Mouse (Mus musculus): ENCODE measurements at regions not wholly inside any gene's neighbourhood (a gene's known extent, or its start where the extent isn't known, plus 50 kb on each side); places are given as distances from the start of the nearest gene placed in this dataset.

DNA sequence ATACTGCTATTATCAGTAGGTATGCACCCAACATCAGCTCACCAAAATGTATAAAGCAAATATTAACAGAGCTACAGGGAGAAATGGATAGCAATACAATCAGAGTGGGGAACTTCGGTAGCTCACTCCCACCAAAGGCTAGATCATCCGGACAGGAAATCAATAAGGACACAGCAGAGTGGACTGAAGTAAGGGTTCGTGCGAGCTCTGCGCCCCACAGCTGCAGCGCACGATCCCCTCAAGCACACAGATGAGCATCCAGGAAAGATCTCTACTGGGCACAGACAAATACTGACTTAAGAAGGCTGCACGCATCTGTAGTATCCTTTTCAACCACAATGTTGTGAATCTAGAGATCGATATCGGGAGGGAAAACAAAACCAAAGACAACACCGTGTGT, 517.5 kb upstream of the Adamts16 start:
- no peak for DNase-seq (ENCODE audit: low read depth, low spot score)

DNA sequence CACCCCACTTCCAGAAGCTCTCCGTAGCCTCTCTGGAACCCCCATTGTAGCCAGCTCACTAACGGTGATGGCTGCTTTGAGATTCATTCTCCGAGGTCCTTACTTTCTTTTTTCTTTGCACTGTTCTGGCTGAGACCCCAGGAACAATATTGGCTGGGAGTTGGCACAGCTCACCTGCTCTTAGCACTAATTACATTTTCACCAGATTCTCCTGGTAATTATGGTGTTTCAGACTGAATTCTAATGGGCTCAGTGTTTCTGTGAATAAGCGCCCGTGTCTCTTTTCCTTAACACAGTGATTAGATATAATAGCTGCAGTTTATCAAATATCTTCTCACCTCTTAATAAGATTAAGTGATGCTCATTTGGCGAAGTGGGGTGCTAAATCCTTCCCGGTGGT, 509.2 kb upstream of the Adamts16 start:
- no peak for DNase-seq (ENCODE audit: low read depth, low spot score)

DNA sequence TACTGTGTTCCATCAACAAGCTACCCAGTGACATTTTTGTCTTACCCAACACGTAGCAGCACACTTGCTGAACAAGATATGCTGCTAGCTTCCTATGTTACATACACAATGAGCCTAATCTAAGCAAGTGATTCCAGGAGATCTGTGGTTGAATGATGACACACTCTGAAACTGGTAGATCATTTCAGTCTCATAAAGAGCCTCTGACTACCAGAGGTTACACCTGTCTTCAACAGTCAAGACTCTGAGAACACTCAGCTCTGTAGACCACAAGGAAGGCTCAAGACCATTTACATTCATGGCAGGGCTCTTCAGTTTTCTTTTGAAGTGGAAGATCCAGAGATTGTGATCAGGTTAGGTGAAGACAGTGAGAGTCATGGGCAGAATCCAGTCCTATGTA, 501.3 kb upstream of the Adamts16 start:
- no peak for DNase-seq (ENCODE audit: low read depth, low spot score)

DNA sequence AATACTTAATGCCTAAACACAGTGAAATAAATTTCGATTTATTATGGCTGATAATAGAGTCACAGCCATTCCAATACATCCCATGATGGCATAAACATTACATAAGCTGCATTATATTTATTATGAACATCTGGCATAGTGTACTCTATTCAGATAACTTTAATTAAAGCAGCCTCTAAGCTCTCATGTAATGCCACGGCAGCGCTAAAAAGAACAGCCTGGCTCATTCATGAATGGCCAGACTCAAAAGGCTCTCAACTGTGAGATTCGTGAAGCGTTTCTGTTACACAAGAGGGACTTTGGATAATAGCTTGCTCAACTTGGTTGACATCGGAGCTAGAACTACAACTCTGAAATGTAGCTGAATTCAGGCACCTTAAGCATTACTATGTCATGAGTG, 497.1 kb upstream of the Adamts16 start:
- no peak for DNase-seq (ENCODE audit: low read depth, low spot score)

DNA sequence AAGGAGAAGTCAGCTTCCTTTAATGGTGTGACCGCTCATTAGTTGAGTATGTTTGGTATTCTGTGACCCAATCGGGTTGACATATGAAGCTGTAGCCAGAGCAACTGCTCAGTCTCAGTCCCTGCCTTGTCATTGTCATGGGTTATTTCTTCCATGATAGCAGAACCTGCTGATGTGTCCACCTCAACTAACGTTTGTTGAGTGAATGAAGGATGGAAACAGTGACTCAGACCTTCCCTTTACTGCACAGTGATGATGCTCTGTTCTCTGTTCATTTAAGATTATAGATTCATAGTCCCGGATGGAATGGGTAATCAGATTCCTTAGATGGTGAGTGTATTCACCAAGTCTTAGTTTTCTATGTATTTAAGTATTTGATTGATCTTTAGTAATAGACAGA, 493.3 kb upstream of the Adamts16 start:
- DNase-seq (ENCODE audit: low read depth, low spot score), result no peak

DNA sequence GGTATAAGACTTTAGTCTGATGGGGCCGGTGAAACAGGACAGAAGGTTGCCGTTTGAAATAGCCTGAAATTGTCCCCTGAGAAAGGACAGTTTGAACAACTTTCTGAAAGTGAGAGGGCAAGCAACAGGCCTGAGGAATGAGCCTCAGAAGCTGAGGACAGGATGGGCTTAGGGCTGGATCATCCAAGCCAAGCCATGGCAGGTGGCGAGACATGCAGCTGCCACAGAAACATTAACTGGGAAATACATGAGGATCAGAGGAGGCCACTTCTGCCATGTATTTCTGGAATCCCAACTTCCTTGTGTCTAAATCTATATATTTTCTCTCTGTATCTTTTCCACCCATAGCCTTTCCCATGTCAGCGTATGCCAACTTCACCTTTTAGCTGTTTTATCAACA, 491.5 kb upstream of the Adamts16 start:
- DNase-seq (ENCODE audit: low read depth, low spot score), result no peak

DNA sequence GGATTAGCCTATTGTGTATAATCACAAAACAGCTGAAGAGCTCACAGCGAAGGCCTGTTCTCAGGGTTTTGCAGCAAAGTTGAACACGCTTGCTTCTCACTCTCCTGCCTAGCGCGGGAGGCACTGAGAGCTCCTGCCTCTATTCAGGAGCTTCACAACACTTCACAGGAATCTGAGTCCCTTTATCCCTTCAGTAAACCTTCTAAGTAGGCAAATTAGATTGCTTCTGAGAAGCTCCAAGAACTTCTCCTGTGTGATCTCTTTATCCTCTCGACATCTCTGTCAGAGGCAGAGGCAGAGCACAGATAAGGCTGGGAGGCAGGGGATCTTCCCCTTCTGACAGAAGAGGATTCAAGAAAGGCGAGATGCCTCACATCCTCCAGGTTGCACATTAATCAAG, 488.7 kb upstream of the Adamts16 start:
- no peak for DNase-seq (ENCODE audit: low read depth, low spot score)

DNA sequence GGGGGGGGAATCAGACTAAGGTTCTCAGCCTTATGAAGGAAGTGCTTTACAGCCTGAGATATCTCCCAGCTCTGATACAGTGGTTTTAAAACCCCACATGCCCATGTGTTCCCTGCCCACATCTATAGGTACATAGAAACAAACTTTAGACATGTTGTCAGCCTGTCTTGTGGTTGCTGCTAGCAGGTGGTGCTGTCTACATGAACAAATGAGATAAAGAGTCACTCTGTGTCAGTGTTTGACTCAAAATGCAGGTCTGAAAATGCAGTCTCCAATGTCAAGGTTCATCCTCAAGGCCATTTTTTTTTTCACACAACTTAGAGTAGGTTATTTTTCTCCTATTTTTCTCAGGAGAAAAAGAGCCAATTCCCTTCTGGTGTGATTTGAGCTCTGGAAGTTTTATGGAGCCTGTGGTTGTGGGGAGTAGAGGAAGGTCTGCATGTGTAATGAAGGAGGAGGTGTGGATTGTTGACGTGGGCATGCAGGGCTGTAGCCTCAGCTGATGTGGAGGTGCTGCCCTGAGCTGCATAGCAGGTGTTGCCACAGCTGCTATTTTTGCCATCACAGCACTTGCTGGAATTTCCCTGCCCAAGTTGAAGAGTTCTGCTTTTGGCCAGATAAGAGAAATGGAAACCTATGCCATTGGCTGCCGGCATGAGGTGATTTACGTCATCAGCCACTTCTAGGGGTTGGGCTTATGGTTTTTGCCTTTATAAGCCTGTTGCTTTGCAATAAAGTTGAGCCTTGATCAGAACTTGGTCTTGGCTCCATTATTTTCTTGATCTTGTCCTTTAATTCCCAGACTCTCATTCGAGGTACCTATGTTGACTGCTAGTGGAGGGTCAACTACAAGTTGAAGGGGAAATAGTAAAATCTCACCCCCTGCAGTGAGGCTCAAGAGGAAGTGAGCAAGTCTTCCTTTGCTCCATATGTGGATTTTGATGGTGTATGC, 486.5 kb upstream of the Adamts16 start:
- DNase-seq (ENCODE audit: low read depth, low spot score), result no peak

DNA sequence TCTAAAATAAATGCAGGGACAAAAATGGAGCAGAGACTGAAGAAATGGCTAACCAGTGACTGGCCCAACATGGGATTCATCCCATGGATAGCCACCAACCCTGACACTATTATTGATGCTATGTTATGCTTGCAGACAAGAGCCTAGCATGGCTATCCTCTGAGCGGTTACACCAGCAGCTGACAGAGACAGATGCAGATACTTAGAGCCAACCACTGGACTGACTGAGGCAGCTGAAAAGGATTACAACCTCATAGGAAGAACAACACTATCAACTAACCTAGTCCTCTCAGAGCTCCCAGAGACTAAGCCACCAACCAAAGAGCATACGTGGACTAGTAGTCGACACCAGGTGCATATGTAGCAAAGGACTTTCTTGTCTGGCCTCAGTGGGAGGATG, 478.9 kb upstream of the Adamts16 start:
- DNase-seq (ENCODE audit: low read depth, low spot score), result no peak

DNA sequence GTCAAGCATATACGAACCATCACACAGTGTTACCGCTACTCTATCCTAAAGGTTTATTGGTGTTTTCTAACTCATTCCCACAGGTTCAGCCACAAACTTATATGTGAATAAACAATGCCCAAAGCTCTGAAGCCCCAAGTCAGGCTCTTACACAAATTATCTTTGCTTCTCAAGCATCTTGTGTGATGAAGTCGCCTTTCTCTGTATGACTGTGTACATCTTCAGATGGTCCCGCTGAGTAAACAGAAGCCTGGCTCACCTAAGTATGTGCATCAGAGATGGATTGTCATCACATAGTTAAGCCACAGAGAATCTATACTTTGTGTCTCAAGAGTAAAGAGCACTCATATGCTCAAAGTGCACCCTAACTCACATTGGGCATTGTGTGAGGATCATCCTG, 462.3 kb upstream of the Adamts16 start:
- DNase-seq (ENCODE audit: low read depth, low spot score), result no peak

DNA sequence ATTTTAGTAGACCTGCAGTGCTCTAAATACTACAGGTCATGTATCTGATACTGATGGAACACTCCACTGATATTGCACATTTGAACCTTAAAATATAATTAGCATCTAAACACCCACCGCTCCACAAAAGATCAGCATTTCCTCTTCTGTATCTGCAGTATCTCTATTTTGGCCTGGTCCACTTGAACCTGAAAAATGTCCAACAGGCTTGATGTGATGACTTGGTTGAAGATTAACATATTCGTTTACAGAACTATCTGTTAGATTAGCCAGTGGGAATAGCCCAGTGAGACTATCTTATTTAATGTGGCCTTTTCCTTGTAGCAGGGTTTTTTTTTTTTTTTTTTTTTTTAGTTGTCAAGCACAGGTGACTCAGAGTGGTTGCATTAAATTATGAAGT, 434.4 kb upstream of the Adamts16 start:
- no peak for DNase-seq (ENCODE audit: low read depth, low spot score)

DNA sequence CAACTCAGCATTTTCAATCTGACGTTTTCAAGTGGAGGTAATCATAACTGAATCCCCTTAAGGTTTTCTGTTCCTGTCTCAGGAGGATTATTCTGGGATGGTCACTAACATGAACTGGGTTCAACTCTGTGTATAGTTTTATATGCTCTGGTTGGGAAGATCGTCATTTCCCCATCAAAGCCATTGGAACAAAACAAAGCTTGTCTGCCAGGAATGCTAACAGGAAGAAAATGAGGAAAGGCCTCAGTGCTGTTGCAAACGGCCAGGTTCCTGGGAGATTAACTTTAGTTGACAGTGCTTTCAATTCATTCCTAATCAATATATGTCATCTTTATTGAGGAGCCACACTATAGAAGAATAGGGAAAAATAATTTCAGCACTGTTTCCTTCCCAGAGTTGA, 432.5 kb upstream of the Adamts16 start:
- no peak for DNase-seq (ENCODE audit: low read depth, low spot score)

DNA sequence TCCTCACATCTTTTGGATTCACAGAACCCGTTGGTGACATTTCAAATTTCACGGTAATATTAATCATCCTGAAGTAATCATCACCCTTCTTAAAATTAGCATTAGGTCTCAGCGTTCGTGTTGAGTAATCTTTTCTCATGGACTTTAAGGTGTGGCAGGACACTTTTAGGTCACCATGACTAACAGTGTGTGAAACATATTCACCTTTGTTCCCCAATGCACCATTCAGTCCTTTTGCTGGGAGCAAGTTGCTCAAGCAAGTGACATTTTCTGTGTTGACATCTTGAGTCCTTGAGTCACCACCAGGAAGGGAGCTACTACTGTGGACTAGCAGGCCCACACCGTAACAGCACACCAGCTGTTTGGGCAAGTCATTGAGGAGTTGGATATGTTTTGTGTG, 431.9 kb upstream of the Adamts16 start:
- no peak for DNase-seq (ENCODE audit: low read depth, low spot score)

DNA sequence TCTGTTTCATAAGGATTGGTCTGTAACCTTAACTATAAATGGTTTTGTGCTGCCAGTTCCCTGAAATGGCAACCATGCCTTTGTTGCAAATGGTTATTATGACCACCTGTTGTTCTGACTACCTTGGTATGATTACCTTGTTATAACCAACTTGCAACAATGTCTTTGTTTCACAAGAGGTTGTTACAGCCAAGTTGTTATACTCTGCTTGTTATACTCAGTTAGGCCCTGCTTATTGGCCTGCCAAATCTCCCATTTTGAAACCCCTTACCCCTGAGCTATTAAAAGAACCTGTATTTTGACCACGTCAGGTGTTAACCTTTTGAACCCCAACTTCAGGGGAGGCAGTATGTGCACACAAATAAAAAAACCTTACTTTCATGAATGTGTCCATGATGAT, 431.5 kb upstream of the Adamts16 start:
- DNase-seq (ENCODE audit: low read depth, low spot score), result no peak

DNA sequence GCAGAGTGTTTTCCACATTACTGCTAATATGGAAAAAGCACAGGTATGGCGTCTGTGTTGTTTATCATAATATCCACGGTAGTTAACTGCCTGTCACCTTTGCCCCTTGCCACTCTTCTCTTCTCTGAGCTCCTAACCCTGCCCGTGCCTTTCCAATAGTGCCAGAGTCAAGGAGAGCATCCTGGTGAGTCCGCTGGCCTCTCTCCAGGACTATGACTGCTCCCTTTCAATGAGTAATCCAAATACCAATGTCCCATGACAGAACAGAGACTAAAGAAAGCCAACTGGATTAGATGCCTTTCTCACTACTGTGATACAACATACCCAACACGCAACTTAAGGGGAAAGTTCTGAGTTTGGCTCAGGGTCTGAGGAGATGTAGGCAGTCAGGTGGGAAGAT, 430.8 kb upstream of the Adamts16 start:
- DNase-seq (ENCODE audit: low read depth, low spot score), result no peak

DNA sequence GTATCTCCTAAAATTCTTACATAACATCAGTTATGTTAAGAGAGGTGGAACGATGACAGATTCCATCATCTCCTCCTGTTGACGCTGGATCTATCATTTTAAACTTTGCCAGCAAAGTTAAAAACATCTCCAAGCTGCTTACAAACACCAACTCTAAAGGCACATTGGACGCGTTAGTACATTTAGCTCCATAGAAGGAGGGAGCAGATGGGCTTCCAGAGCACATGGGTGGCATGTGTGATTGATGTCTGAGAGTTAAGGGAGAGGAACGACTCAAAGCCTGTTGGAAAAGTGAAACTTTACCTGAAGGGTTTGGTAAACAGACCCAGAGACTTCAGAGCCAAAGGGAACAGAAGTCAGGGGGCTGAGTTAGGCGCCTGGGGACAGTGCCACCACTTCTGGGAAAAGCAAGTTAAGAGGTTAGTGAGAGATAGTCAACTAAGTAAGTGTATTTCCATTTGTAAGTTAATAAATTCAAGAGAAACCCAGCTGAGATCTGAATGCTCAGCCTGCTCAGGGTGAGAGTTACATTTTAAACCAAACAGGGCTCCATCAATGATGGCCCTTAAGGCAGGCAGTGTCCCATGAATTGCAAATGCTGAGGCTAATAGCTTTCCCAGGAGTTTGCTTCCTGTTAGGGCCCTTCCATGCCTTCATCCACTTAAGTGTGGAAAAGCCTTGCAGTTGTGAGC, 430.3 kb upstream of the Adamts16 start:
- DNase-seq (ENCODE audit: low read depth, low spot score), result no peak

DNA sequence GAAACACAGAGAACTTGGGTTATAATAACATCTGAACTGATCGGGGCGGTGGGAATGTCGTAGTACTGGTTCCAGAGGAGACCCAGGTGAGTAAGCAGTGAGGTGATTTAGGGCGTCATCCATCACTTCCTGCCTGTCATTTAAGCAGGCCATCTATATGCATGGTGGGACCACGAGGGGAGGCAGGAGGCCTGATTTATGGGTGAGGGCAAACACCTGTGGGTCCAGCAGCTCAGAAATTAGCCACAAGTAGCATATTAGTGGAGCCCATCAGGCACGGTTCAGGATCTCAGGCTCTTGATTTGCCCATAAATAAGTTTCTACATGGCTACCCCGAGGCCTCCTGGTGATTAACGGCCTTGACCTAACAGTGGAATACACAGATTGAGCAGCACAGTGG, 428.8 kb upstream of the Adamts16 start:
- DNase-seq (ENCODE audit: low read depth, low spot score), result no peak

DNA sequence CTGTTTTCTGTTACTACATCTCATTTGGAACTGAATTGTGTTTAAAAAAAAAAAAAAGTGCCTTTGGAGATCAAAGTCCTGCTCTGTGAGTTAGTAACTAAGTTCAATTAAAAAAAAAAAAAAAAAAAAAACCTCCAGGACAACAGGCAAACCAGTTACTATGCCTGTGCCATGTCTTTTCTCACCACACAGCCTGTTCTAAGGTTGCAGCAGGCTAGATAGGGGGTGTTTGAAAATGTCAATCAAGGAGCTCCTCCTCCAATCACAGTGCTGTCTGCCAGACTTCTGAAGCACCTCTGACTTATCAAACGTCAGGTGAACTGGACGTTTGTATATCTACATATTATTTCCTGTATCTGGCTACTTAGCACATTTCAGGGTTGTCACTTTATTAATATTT, 427.9 kb upstream of the Adamts16 start:
- DNase-seq (ENCODE audit: low read depth, low spot score), result no peak

DNA sequence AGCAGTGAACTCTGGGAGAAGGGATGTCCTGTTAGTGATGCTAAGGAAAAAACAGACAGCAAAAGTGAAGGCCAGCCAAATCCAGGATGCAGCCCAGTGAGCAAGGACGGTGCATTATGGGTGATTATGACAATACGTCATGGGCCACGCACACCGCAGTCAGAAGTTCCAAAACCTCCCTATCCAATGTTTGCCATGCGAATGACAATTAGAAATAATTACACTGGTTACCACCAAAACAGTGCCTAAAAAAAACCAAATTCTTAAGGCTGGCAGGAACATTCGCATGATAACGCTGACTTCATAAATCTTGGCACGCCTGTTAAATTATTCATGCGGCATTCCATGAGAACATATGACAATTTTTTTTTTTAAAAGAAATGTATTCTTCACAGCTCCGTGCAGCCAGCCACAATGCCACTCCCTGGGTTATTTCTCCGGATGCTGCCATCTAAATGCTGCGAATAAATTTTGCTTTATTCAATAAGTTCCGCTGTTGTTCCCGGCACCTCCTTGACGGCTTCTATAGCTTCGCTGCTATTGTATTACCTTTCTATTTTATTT, 421.8 kb upstream of the Adamts16 start:
- no peak for DNase-seq (ENCODE audit: low read depth, low spot score)

DNA sequence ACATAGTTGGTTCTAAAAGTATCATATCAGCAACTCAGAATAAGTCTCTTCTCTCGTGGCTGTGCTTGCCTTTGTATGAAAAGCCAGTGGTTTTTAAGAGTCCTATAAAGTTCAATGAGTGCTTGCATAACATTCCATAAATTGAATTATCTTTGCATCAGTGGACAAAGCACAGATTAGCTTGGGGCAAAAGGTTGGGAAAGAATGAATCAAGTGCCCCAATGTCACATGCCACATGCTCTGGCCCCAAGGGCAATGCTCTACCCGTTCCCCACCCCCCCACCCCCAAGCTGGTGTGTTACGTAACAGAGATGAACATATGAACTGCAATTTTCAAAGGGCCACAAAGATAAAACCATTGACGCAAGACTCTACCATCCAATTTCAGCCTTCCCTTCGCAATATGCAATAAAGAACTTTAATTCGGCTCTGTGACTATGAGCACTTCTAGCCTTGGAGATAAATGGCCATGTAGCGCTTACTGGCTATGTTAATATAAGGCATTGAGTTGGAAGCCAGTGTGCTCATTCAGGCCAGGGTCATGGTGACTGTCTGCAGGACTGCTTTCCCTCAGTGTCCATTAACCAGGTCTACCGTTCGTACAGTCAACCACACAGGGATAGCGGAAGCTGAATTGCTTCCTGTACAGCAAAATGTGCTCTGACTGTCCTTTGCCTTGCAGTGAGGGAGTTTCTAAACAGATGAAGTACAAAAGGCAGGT, 421.1 kb upstream of the Adamts16 start:
- no peak for DNase-seq (ENCODE audit: low read depth, low spot score)

DNA sequence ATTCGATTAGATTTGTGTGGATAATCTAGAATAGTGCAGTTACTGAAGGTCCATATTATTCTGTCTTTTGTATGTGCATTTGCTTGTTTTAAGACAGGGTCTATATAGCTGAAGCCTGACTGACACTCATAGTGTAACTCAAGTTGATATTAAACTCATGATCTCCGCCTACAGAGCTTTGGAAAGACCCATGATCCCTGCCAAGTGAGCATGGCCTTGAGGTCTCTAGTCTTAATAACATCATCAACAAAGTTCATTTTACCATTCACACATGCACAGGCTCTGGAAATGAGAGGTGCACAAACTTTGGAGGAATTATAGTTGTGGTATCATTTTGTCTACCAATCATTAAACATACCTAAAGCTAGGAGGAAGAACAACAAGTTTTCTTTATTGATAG, 412.4 kb upstream of the Adamts16 start:
- no peak for DNase-seq (ENCODE audit: low read depth, low spot score)
